Mouse (Mus musculus) erythroblast, embryonic 14.5 days (primary cell): ENCODE data around the gene Pam.

ENCODE experiments used
- GATA1 ChIP-seq: IDR thresholded peaks from 2 replicates; pipeline ENCODE4 v1.6.1; 2012; ENCODE audit warnings: low read length, inconsistent platforms, mixed read lengths
- TAL1 ChIP-seq: IDR thresholded peaks from 3 replicates; pipeline ENCODE4 v1.6.1; 2012; ENCODE audit warnings: low read length, inconsistent platforms, mixed read lengths

GRCm38 (mm10) chr1:97999465-97999864 is 96.0 kb downstream of the Pam start:
- TF ChIP-seq GATA1 = no peak
- TF ChIP-seq TAL1 = no peak
